Mouse (Mus musculus) testis, postnatal 10 days (tissue): ENCODE measurements around the gene Actr8.

Source experiments
- DNase-seq: peaks from one replicate; pipeline ENCODE4 v3.0.0; 2021; ENCODE audit warnings: low spot score

Gene Actr8

GRCm38 (mm10) chr14:29996000-29996751 is 18.0 kb downstream of the Actr8 start:
- no peak for DNase-seq

GRCm38 (mm10) chr14:29997345-29997744 is 19.2 kb downstream of the Actr8 start:
- no peak for DNase-seq

GRCm38 (mm10) chr14:29998747-29999474 is 20.8 kb downstream of the Actr8 start:
- DNase-seq = no peak

GRCm38 (mm10) chr14:29999475-29999811 is 21.3 kb downstream of the Actr8 start:
- no peak for DNase-seq

GRCm38 (mm10) chr14:30008733-30009575 is 30.8 kb downstream of the Actr8 start, which contains the start of the genes Il17rb and Chdh:
Gene Il17rb, minus strand, starts transcription at chr14:30008896.
Gene Chdh, plus strand, starts transcription at chr14:30009023.
- peak; percentile 80 for DNase-seq

- peak; percentile 81 for DNase-seq
Observed at GRCm38 (mm10) chr14:30009864-30010560, 31.9 kb downstream of the Actr8 start.

- no peak for DNase-seq
Observed at GRCm38 (mm10) chr14:30011886-30012560, 33.9 kb downstream of the Actr8 start.

- no peak for DNase-seq
Observed at GRCm38 (mm10) chr14:30014487-30014886, 36.4 kb downstream of the Actr8 start.

GRCm38 (mm10) chr14:30015008-30015407 is 36.9 kb downstream of the Actr8 start:
- DNase-seq = no peak

GRCm38 (mm10) chr14:30016666-30017065 is 38.5 kb downstream of the Actr8 start:
- no peak for DNase-seq

GRCm38 (mm10) chr14:30017794-30018462 is 39.8 kb downstream of the Actr8 start:
- DNase-seq = no peak

GRCm38 (mm10) chr14:30018463-30018801 is 40.3 kb downstream of the Actr8 start:
- DNase-seq = no peak

- DNase-seq = no peak
Observed at GRCm38 (mm10) chr14:30018846-30019245, 40.7 kb downstream of the Actr8 start.

- DNase-seq = no peak
Observed at GRCm38 (mm10) chr14:30019375-30019774, 41.2 kb downstream of the Actr8 start.

GRCm38 (mm10) chr14:30019792-30020575 is 41.8 kb downstream of the Actr8 start:
- DNase-seq = no peak

GRCm38 (mm10) chr14:30022471-30022870 is 44.3 kb downstream of the Actr8 start:
- DNase-seq = no peak

- DNase-seq = no peak
Observed at GRCm38 (mm10) chr14:30024387-30024786, 46.2 kb downstream of the Actr8 start.

- DNase-seq = peak; percentile 75
Observed at GRCm38 (mm10) chr14:30027378-30027777, 49.2 kb downstream of the Actr8 start.

- no peak for DNase-seq
Observed at GRCm38 (mm10) chr14:30033405-30033804, 55.3 kb downstream of the Actr8 start.

- DNase-seq = no peak
Observed at GRCm38 (mm10) chr14:30038431-30038830, 60.3 kb downstream of the Actr8 start.
